In genomic region chr6:137364681-137365080, GRCm38 (mm10) we compare ENCODE assay signal across 9 mouse cellular contexts.
A peak's percentile ranks its signal among the peaks of the same experiment; 100 is the strongest.
DNase-seq lines count a peak whose midpoint lies in the region; TF ChIP-seq lines count a peak whose summit lies in the region.
"Had no signal": no experiment of that assay in that cellular context is flagged by ENCODE, and none has a peak within 500 bp of the region (broad histone marks: within the 10 kb centered on the region; RNA-seq: fewer than 3 reads in every experiment).

No protein-coding gene starts in this region.

- H3K27ac ChIP-seq in heart, adult 2 months = no peak overlapping the region

- TF ChIP-seq POLR2A in heart, adult 2 months (IDR thresholded peaks at IDR 0.05; ENCODE audit: insufficient read depth, low read depth, low read length) = no peak

- H3K4me1 ChIP-seq in heart, adult 2 months (ENCODE audit: control insufficient read depth, insufficient read depth, low read length) = no peaks in the 10 kb centered on the region
- H3K4me1 ChIP-seq: megakaryocyte, embryonic 14.5 days had no signal

- intact Hi-C loops in heart, adult 2 months (cut with DNase I) = no loop called here
- intact Hi-C loops in heart, postnatal 25 days (cut with DNase I) = no loop called here

- no peak for TF ChIP-seq EP300 in heart, adult 2 months (IDR thresholded peaks at IDR 0.05; ENCODE audit: insufficient read depth, low read depth, low read length)

- H3K4me3 ChIP-seq in heart, adult 2 months = no peak overlapping the region
- H3K4me3 ChIP-seq: megakaryocyte, embryonic 14.5 days had no signal

- no peaks in the 10 kb centered on the region for H3K27me3 ChIP-seq in heart, adult 2 months (ENCODE audit: control insufficient read depth, insufficient read depth, low read length)
- H3K27me3 ChIP-seq: megakaryocyte, embryonic 14.5 days had no signal

- no peak overlapping the region for H3K9ac ChIP-seq in heart, adult 2 months (ENCODE audit: low read depth, low read length)

- DNase-seq in heart, adult 2 months = peak; percentile 30 to 39
- DNase-seq in heart, postnatal 25 days (ENCODE audit: low spot score) = no peak
- DNase-seq in brain, embryonic 18.5 days (ENCODE audit: low read depth, low spot score) = peak; percentile 74
- peak; percentile 51 to 62 for DNase-seq in frontal cortex, postnatal 14 days (ENCODE audit: low spot score in 2 of 2)
- DNase-seq in layer of hippocampus, adult 9-11 months = peak; percentile 76
- DNase-seq in retina, postnatal 1 day = peak; percentile 90
- DNase-seq in spleen, postnatal 14 days (ENCODE audit: low spot score in 2 of 2) = no peak
- no peak for DNase-seq in embryo, embryonic 10.5 days (ENCODE audit: low spot score)

- WGBS in heart, adult 2 months = 37% methylated on average over 5 of the region's 5 CpGs

- no peak for TF ChIP-seq CTCF in heart, adult 2 months (IDR thresholded peaks at IDR 0.05)

- H3K79me2 ChIP-seq in heart, adult 2 months (replicated peaks; ENCODE audit: control insufficient read depth, insufficient read depth, low read length) = no peaks in the 10 kb centered on the region

- H3K36me3 ChIP-seq in heart, adult 2 months (ENCODE audit: control insufficient read depth, insufficient read depth, low read length) = no peaks in the 10 kb centered on the region

Comparison
In these comparisons a context has a peak if more than half of its experiments do, and no peak if none do; other contexts are left out.
1. DNase-seq: peak in heart, adult 2 months (2 of 2), brain, embryonic 18.5 days (single experiment), frontal cortex, postnatal 14 days (2 of 2), layer of hippocampus, adult 9-11 months (single experiment) and retina, postnatal 1 day (single experiment); none in heart, postnatal 25 days (single experiment), spleen, postnatal 14 days (0 of 2) and embryo, embryonic 10.5 days (single experiment).